Mouse (Mus musculus): ENCODE measurements around the gene Itln1. TPM values are rescaled to one million over a fixed set of nuclear protein-coding genes. Genes with fewer than 3 reads are reported as not detected.

Itln1 gene
- total and polyA plus RNA-seq, 3 experiments = not detected

Other genes with a start within 250 kb of the Itln1 start
- gene Usp21, start 247.3 kb downstream of the Itln1 start, total RNA-seq (2021) = 10 to 100 TPM; 37.5 to 44.9 TPM
- 61.3 and 61.5 TPM in 2 replicates for gene Usp21, start 247.3 kb downstream of the Itln1 start, polyA plus RNA-seq (2012; rRNA removed)
- gene Ufc1, start 240.3 kb downstream of the Itln1 start, total RNA-seq (2021) = 100 to 1,000 TPM; 121 to 170 TPM
- 19.9 and 20.1 TPM in 2 replicates for gene Ufc1, start 240.3 kb downstream of the Itln1 start, polyA plus RNA-seq (2012; rRNA removed)
- 10 to 100 TPM; 31.7 to 33.5 TPM for gene Dedd, start 206.1 kb downstream of the Itln1 start, total RNA-seq (2021)
- gene Dedd, start 206.1 kb downstream of the Itln1 start, polyA plus RNA-seq (2012; rRNA removed) = 19.9 and 20.0 TPM in 2 replicates
- 10 to 100 TPM; 82.6 to 92.9 TPM for gene Nit1, start 189.6 kb downstream of the Itln1 start, total RNA-seq (2021)
- gene Nit1, start 189.6 kb downstream of the Itln1 start, polyA plus RNA-seq (2012; rRNA removed) = 70.1 and 74.7 TPM in 2 replicates
- 100 to 1,000 TPM; 154 TPM for gene Pfdn2, start 189.6 kb downstream of the Itln1 start, total RNA-seq (2021)
- 3.5 and 4.0 TPM in 2 replicates for gene Pfdn2, start 189.6 kb downstream of the Itln1 start, polyA plus RNA-seq (2012; rRNA removed)
- gene Klhdc9, start 174.5 kb downstream of the Itln1 start, total RNA-seq (2021) = 1 to 10 TPM; 1.1 to 3.8 TPM
- gene Klhdc9, start 174.5 kb downstream of the Itln1 start, polyA plus RNA-seq (2012; rRNA removed) = 3.3 and 4.3 TPM in 2 replicates
- gene Nectin4, start 165.2 kb downstream of the Itln1 start, total RNA-seq (2021) = under 1 TPM; 0.09 to 0.14 TPM
- 0.20 and 0.21 TPM in 2 replicates for gene Nectin4, start 165.2 kb downstream of the Itln1 start, polyA plus RNA-seq (2012; rRNA removed)
- gene Arhgap30, start 146.3 kb downstream of the Itln1 start, total RNA-seq (2021) = 1 to 10 TPM; 2.7 to 4.1 TPM
- 2.3 and 2.6 TPM in 2 replicates for gene Arhgap30, start 146.3 kb downstream of the Itln1 start, polyA plus RNA-seq (2012; rRNA removed)
- gene Usf1, start 124.0 kb downstream of the Itln1 start, total RNA-seq (2021) = 10 to 100 TPM; 50.9 to 68.8 TPM
- gene Usf1, start 124.0 kb downstream of the Itln1 start, polyA plus RNA-seq (2012; rRNA removed) = 71.6 and 85.0 TPM in 2 replicates
- gene Tstd1, start 116.4 kb downstream of the Itln1 start, total RNA-seq (2021) = 1 to 10 TPM; 3.0 to 5.0 TPM
- gene Tstd1, start 116.4 kb downstream of the Itln1 start, polyA plus RNA-seq (2012; rRNA removed) = 0.49 and 0.99 TPM in 2 replicates
- gene F11r, start 97.8 kb downstream of the Itln1 start, total RNA-seq (2021) = 10 to 100 TPM; 29.7 to 45.8 TPM
- 23.5 and 25.1 TPM in 2 replicates for gene F11r, start 97.8 kb downstream of the Itln1 start, polyA plus RNA-seq (2012; rRNA removed)
- gene Alyref2, start 31.8 kb downstream of the Itln1 start, total RNA-seq (2021) = 1 to 10 TPM; 3.6 to 8.3 TPM
- 2.5 and 4.1 TPM in 2 replicates for gene Alyref2, start 31.8 kb downstream of the Itln1 start, polyA plus RNA-seq (2012; rRNA removed)
- gene Cd244a, start 23.9 kb upstream of the Itln1 start, total RNA-seq (2021) = 1 to 10 TPM in 1 of 2 experiments, under 1 TPM in 1; 0.84 to 1.2 TPM
- 0.12 and 0.15 TPM in 2 replicates for gene Cd244a, start 23.9 kb upstream of the Itln1 start, polyA plus RNA-seq (2012; rRNA removed)
- gene Ly9, start 72.1 kb upstream of the Itln1 start, total RNA-seq (2021) = 1 to 10 TPM in 1 of 2 experiments, under 1 TPM in 1; 0.97 to 1.0 TPM
- 0.20 and 0.29 TPM in 2 replicates for gene Ly9, start 72.1 kb upstream of the Itln1 start, polyA plus RNA-seq (2012; rRNA removed)
- 1 to 10 TPM in 1 of 2 experiments, under 1 TPM in 1; 0.86 to 1.3 TPM for gene Slamf7, start 117.7 kb upstream of the Itln1 start, total RNA-seq (2021)
- gene Slamf7, start 117.7 kb upstream of the Itln1 start, polyA plus RNA-seq (2012; rRNA removed) = 0.07 and 0.13 TPM in 2 replicates
- 1 to 10 TPM; 3.1 TPM for gene Cd48, start 146.7 kb upstream of the Itln1 start, total RNA-seq (2021)
- gene Cd48, start 146.7 kb upstream of the Itln1 start, polyA plus RNA-seq (2012; rRNA removed) = 1.4 TPM in 2 replicates
- gene Slamf1, start 231.8 kb upstream of the Itln1 start, total RNA-seq (2021) = not detected
- 0.09 TPM in 1 of 2 replicates, not detected in the other for gene Slamf1, start 231.8 kb upstream of the Itln1 start, polyA plus RNA-seq (2012; rRNA removed)